Mouse (Mus musculus) heart, embryonic 13.5 days (tissue): Measurements from ENCODE around the gene Lrrc8b. TPM values are rescaled to one million over a fixed set of nuclear protein-coding genes. Genes with fewer than 3 reads are reported as not detected.

Experiments
- ATAC-seq: fragments of 200-750 bp; cut with Nextera tagmentation; 2 replicates; pipeline ENCODE4 v1.8.0; 2017; ENCODE audit warnings: moderate TSS enrichment; ENCODE audit not compliant: insufficient number of reproducible peaks, low FRiP score, low TSS enrichment; ENCODE audit errors: extremely low read depth
- H3K27ac ChIP-seq: fragments of 300-500 bp; sonication (generic); replicated peaks from 2 replicates; pipeline ENCODE4 v1.5.1; 2015; ENCODE audit warnings: moderate library complexity, mild to moderate bottlenecking, inconsistent platforms
- H3K27me3 ChIP-seq: fragments of 300-500 bp; sonication (generic); replicated peaks from 2 replicates; pipeline ENCODE4 v1.6.1; 2015; ENCODE audit warnings: mild to moderate bottlenecking, inconsistent platforms
- H3K36me3 ChIP-seq: fragments of 300-500 bp; sonication (generic); 2 replicates; pipeline ENCODE4 v1.6.1; 2015; ENCODE audit warnings: mild to moderate bottlenecking, inconsistent platforms
- H3K4me1 ChIP-seq: fragments of 300-500 bp; sonication (generic); 2 replicates; pipeline ENCODE4 v1.6.1; 2015; ENCODE audit warnings: inconsistent platforms
- H3K4me2 ChIP-seq: fragments of 300-500 bp; sonication (generic); 2 replicates; pipeline ENCODE4 v1.6.1; 2015; ENCODE audit warnings: inconsistent platforms, mild to moderate bottlenecking, moderate library complexity
- H3K4me3 ChIP-seq: fragments of 300-500 bp; sonication (generic); 2 replicates; pipeline ENCODE4 v1.5.1; 2015; ENCODE audit warnings: moderate library complexity, mild to moderate bottlenecking, inconsistent platforms
- H3K9ac ChIP-seq: fragments of 300-500 bp; sonication (generic); 2 replicates; pipeline ENCODE4 v1.6.1; 2015; ENCODE audit warnings: inconsistent platforms, mild to moderate bottlenecking, moderate library complexity
- H3K9me3 ChIP-seq: fragments of 300-500 bp; sonication (generic); 2 replicates; pipeline ENCODE4 v1.6.1; 2016; ENCODE audit warnings: inconsistent platforms
- WGBS: fragments of 180-500 bp; shearing (Covaris S2); methylation state at CpG from one replicate; pipeline ENCODE4 v1.1.7; 2015; ENCODE audit warnings: mixed read lengths; 5-methylcytosine and 5-hydroxymethylcytosine counted together
- polyA plus RNA-seq: library from polyadenylated mRNA; unstranded; fragments of >200 nt; fragmentation: Nextera tagmentation; extraction: Ambion mirVana; gene quantifications from 2 replicates; pipeline ENCODE4 v1.2.1, GENCODE M21; 2015

Gene Lrrc8b
- polyA plus RNA-seq, 1 experiment from 2014 or later, result 3.8 TPM

DNA sequence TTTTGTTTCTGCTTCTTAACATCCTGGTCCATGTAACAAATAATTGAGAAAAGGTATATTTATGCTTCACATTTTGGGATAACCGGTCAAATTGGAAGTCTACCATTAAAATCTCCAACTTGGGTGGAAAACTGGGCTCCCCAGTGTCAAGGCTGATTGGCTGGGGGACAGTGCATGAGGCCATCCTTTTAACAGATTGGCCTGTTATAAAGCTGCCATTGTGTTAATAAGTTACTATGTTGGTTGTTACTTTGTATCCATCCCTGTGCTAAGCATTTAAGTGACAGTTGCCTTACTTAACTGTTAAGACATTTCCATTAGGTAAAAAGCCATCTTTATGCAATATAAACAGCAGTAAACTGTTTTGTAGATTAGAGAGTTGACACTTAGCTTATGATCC, 45.5 kb downstream of the Lrrc8b start:
- 92% methylated on average over 1 of the region's 1 CpGs for WGBS
- Histone ChIP-seq H3K4me3 (no peak overlapping the region), H3K36me3 (no peaks in the 10 kb centered on the region), H3K4me1 (no peaks in the 10 kb centered on the region), H3K4me2 (no peak overlapping the region), H3K27me3 (no peaks in the 10 kb centered on the region), H3K27ac (no peak overlapping the region), H3K9me3 (no peaks in the 10 kb centered on the region), H3K9ac (no peak overlapping the region)
- no peak for ATAC-seq

DNA sequence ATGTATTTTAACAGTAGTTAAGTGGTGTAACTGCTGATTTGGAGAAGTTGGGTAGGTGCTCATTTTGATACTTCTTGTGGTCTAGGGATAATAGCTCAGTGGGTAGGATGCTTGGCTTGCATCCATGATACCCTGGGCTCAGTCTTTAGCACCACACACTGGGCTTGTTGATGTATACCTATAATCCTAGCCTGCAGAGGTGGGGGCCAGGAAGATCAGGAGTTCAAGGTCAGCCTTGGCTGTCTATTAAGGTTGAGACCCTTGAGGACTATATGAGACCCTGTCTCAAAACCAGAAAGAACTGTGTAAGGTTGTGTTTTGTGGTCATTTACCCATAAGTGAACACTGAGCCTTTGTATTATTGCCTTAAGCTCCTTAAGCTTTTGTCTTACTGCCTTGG, 49.1 kb downstream of the Lrrc8b start:
- H3K27me3 ChIP-seq, result no peaks in the 10 kb centered on the region

DNA sequence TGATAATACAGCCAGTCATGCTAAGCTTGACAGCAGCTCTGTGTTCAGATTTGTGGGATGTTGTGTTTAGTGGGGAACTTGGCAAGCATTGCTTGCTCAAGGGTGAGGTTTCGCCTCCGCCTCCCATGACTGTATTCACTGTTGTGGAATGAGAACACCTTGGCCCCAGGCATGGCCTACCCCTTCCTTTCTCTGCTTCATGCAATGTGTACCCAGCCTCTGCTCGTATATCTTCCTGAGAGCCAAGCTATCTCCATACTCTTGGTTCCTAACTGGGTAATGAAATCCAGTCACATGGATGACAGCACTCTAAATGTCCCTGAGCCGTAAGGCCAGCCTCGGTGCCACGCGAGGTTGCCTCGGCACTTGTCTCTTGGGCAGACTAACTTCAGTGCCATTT, 50.0 kb downstream of the Lrrc8b start:
- no peaks in the 10 kb centered on the region for H3K4me1 ChIP-seq
- H3K9ac ChIP-seq, result no peak overlapping the region
- no peak overlapping the region for H3K4me2 ChIP-seq
- WGBS, result 87% methylated on average over 8 of the region's 8 CpGs
- H3K27me3 ChIP-seq, result no peaks in the 10 kb centered on the region
- no peak for ATAC-seq
- H3K27ac ChIP-seq, result no peak overlapping the region
- no peaks in the 10 kb centered on the region for H3K36me3 ChIP-seq
- no peak overlapping the region for H3K4me3 ChIP-seq
- no peaks in the 10 kb centered on the region for H3K9me3 ChIP-seq

More for the DNA sequence above, 49.1 kb downstream of the Lrrc8b start:
- Histone ChIP-seq H3K9me3 (no peaks in the 10 kb centered on the region), H3K4me2 (no peak overlapping the region), H3K27ac (no peak overlapping the region), H3K4me3 (no peak overlapping the region), H3K4me1 (no peaks in the 10 kb centered on the region), H3K9ac (no peak overlapping the region), H3K36me3 (no peaks in the 10 kb centered on the region)
- ATAC-seq, result no peak

DNA sequence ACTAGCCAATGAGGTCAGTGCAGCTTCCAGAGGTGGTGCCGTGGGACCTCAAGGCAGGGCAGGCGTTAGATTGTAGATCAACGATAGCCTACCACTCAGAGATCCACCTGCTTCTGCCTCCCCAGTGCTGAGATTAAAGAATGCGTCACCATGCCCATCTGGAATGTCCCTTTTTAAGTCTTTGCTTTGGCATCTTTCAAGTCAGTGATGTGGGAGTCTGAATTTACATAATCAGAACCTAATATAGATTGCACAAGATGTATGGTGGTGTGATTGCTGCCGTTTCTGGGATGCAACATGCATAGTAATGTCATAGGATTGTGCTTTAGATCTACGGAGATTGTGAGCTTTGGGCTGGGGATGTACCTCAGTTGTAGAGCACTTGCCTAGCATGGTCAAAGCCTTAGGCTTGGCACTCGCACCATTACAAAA, 50.9 kb downstream of the Lrrc8b start:
- no peak overlapping the region for H3K4me3 ChIP-seq
- H3K27ac ChIP-seq, result no peak overlapping the region
- 0 out of 2 replicates have a peak, but pooled peaks cover 4% of the 10 kb centered on the region for H3K36me3 ChIP-seq
- H3K4me2 ChIP-seq, result no peak overlapping the region
- no peaks in the 10 kb centered on the region for H3K27me3 ChIP-seq
- no peak for ATAC-seq
- WGBS, result 84% methylated on average over 7 of the region's 7 CpGs
- H3K9me3 ChIP-seq, result no peaks in the 10 kb centered on the region
- H3K4me1 ChIP-seq, result no peaks in the 10 kb centered on the region
- no peak overlapping the region for H3K9ac ChIP-seq

DNA sequence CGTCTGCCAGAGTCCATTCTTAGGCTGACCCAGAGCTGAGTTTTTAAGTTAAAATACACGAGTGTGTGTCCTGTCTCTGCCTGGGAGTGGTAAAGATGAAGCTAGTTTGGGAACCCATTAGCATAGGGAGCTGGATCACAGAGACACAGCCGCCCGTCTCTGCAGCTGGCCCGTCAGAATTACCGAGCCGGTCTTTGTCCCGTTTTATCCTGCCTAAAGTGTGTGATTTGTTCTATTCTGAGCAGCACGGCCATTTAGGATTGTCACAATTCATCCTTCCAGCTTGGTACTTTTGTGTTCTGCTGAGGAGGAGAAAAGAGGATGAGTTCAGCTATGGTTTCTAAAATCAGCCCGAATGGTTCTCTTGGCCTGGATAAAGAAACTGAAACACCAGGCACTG, 51.7 kb downstream of the Lrrc8b start:
- no peaks in the 10 kb centered on the region for H3K27me3 ChIP-seq
- ATAC-seq, result no peak
- H3K9me3 ChIP-seq, result no peaks in the 10 kb centered on the region
- 83% methylated on average over 10 of the region's 10 CpGs for WGBS
- no peak overlapping the region for H3K4me2 ChIP-seq
- H3K27ac ChIP-seq, result no peak overlapping the region
- no peaks in the 10 kb centered on the region for H3K4me1 ChIP-seq
- H3K9ac ChIP-seq, result no peak overlapping the region
- 0 out of 2 replicates have a peak, but pooled peaks cover 4% of the 10 kb centered on the region for H3K36me3 ChIP-seq
- H3K4me3 ChIP-seq, result no peak overlapping the region

DNA sequence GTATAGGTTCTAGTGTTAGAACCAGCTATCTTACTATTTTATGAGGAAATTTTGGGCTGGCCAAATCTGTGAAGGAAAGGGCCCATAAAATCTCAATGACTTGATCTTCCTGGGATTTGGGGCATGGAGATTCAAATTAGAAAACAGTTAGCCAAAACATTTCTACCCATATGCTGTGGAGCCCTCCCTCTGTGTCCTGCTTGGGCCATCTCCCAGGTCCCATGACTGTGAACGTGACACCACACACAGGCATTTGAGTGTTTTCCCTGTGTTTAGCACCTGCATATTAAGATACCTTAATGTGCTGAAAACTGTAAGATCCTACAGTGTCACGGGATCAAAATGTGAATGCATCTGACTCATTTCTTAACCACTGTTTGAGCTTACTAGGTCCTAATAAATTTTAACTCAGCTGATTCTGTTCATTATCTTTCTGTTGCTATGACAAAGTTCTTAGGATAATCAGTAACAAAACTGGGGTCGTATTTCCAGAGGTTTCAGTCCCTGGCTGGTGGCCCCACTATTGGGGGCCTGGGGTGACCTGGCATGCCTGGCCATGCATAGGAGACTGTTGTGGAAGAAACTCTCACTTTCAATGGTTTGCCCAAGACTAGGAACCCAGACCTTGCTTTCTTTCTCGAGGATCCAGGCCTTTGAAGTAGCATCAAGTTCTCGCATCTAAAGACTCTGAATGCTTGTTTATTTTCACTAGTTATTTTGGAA, 57.6 kb downstream of the Lrrc8b start:
- no peak overlapping the region for H3K9ac ChIP-seq
- H3K27ac ChIP-seq, result no peak overlapping the region
- no peaks in the 10 kb centered on the region for H3K9me3 ChIP-seq
- H3K4me3 ChIP-seq, result no peak overlapping the region
- no peak overlapping the region for H3K4me2 ChIP-seq
- H3K36me3 ChIP-seq, result peaks cover 14% of the 10 kb centered on the region
- ATAC-seq, result no peak
- WGBS, result 64% methylated on average over 5 of the region's 5 CpGs
- no peaks in the 10 kb centered on the region for H3K27me3 ChIP-seq
- H3K4me1 ChIP-seq, result no peaks in the 10 kb centered on the region

DNA sequence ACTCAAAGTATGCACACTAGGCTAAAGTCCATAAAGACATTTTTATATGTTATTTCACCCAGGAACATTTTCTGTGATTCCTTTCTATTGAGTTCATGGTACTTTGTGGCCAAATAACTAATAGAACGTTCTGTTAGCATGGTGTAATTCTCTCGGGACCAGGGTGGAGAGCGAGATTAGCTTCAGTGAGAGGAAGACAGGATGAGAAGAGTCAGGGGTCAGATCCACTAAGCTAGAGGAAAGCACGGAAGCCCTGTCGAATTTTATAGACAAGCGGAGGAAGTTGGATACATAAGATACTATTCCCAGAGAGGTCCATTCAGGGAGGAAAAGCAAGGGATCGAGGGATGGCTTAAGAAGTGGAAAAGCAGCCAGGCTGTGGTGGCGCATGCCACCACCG, 62.0 kb downstream of the Lrrc8b start:
- Histone ChIP-seq H3K27me3 (no peaks in the 10 kb centered on the region), H3K9me3 (no peaks in the 10 kb centered on the region), H3K4me3 (no peak overlapping the region), H3K9ac (no peak overlapping the region), H3K4me1 (no peaks in the 10 kb centered on the region), H3K27ac (no peak overlapping the region), H3K4me2 (no peak overlapping the region), H3K36me3 (peaks cover 36% of the 10 kb centered on the region)
- WGBS, result 72% methylated on average over 9 of the region's 9 CpGs
- ATAC-seq, result no peak

DNA sequence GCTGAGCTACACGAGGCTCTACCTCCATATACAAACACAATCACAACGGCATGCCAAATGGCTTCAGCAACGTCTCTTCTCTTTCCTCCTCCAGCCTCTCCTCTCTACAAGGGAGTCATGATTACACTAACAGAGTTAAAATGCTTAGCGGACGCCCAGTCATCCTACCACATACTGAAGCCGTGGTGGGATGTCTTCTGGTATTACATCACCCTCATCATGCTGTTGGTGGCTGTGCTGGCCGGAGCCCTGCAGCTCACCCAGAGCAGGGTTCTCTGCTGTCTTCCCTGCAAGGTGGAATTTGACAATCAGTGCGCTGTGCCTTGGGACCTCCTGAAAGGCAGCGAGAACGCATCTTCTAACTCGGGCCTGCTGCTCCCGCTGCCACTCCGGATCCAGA, 64.1 kb downstream of the Lrrc8b start:
- H3K9ac ChIP-seq, result no peak overlapping the region
- peaks cover 40% of the 10 kb centered on the region for H3K36me3 ChIP-seq
- no peak for ATAC-seq
- no peaks in the 10 kb centered on the region for H3K27me3 ChIP-seq
- H3K4me3 ChIP-seq, result no peak overlapping the region
- H3K9me3 ChIP-seq, result no peaks in the 10 kb centered on the region
- H3K27ac ChIP-seq, result no peak overlapping the region
- whole genome bisulfite sequencing, result 87% methylated on average over 13 of the region's 13 CpGs
- no peak overlapping the region for H3K4me2 ChIP-seq
- H3K4me1 ChIP-seq, result no peaks in the 10 kb centered on the region

DNA sequence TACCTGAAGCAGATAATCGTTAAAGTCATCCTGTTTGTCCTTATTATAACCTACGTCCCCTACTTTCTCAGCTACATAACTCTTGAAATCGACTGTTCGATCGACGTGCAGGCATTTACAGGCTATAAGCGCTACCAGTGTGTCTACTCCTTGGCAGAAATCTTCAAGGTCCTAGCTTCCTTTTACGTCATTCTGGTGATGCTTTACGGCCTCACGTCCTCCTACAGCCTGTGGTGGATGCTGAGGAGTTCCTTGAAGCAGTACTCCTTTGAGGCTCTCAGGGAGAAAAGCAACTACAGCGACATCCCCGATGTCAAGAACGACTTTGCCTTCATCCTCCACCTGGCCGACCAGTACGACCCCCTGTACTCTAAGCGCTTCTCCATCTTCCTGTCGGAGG, 65.0 kb downstream of the Lrrc8b start:
- Histone ChIP-seq H3K9ac (no peak overlapping the region), H3K4me3 (no peak overlapping the region), H3K4me2 (no peak overlapping the region), H3K27ac (no peak overlapping the region), H3K9me3 (no peaks in the 10 kb centered on the region), H3K27me3 (no peaks in the 10 kb centered on the region), H3K36me3 (peaks cover 47% of the 10 kb centered on the region), H3K4me1 (no peaks in the 10 kb centered on the region)
- 92% methylated on average over 17 of the region's 17 CpGs for WGBS
- ATAC-seq, result no peak

DNA sequence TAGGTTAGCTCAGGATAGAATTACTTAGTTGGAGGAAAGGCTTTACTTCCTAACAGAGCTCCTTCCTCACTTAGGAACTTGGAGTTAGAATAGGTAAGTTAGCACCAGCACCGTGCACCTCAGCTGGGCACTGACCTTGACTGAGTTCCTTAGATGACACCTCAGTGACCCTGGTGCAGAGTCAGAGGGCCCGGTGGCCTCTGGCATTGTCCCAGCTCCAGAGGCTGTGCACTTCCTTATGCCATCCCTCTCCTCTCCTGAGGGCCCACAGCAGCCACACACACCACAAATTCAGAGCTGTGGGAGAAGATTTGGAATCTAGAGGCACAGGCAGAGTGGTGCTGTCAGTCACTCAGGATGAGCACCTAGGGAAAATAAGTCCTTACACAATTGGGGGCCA, 68.1 kb downstream of the Lrrc8b start:
- no peak overlapping the region for H3K9ac ChIP-seq
- H3K4me2 ChIP-seq, result no peak overlapping the region
- no peak overlapping the region for H3K27ac ChIP-seq
- H3K4me3 ChIP-seq, result no peak overlapping the region
- peaks cover 44% of the 10 kb centered on the region for H3K36me3 ChIP-seq
- WGBS, result 58% methylated on average over 2 of the region's 2 CpGs
- no peaks in the 10 kb centered on the region for H3K9me3 ChIP-seq
- H3K4me1 ChIP-seq, result no peaks in the 10 kb centered on the region
- H3K27me3 ChIP-seq, result no peaks in the 10 kb centered on the region
- no peak for ATAC-seq

DNA sequence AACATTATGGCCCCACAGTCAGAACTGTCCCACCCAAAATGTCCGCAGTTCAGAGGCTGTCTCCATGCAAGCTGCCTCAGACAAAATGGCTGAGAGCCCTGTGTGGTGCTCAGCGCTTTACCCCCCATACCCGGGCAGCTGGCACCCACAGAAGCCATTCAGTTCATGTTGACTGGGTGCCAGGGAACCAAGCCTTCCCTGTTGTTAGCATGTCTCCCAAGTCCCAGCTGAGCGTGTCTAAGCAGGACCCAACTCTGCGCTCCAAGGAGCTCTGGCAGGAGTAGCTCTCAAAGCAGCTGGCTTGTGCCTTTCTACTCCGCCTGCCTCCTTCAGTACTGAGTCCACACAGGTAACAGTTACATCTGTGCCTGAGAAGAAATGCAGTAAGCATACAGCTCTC, 68.7 kb downstream of the Lrrc8b start:
- 91% methylated on average over 6 of the region's 6 CpGs for WGBS
- no peaks in the 10 kb centered on the region for H3K4me1 ChIP-seq
- no peak overlapping the region for H3K4me2 ChIP-seq
- no peaks in the 10 kb centered on the region for H3K27me3 ChIP-seq
- H3K36me3 ChIP-seq, result peaks cover 44% of the 10 kb centered on the region
- no peak for ATAC-seq
- no peak overlapping the region for H3K27ac ChIP-seq
- H3K4me3 ChIP-seq, result no peak overlapping the region
- H3K9me3 ChIP-seq, result no peaks in the 10 kb centered on the region
- no peak overlapping the region for H3K9ac ChIP-seq

DNA sequence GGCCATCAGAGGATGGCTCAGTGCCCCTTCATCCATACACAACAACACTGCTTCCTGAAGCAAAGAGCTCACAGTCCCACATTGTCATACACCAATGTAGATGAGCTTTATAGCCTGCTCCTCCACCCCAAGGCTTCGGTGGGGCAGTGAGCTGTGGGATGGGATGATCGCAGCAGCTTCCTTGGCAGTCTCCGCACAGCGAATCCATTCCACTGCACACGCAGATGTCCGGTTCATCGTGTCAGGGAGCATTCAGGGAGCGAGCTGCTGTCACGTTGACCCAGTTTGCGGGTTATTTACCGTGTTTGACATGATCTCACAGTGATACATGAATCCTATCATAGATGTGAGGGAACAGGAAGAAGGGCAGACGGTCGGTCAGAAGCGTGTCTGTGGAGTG, 69.3 kb downstream of the Lrrc8b start:
- Histone ChIP-seq H3K4me3 (no peak overlapping the region), H3K4me1 (no peaks in the 10 kb centered on the region), H3K9ac (no peak overlapping the region), H3K27ac (no peak overlapping the region), H3K36me3 (peaks cover 39% of the 10 kb centered on the region), H3K4me2 (no peak overlapping the region), H3K9me3 (no peaks in the 10 kb centered on the region), H3K27me3 (no peaks in the 10 kb centered on the region)
- WGBS, result 92% methylated on average over 14 of the region's 14 CpGs
- no peak for ATAC-seq
